In the genomic region with DNA sequence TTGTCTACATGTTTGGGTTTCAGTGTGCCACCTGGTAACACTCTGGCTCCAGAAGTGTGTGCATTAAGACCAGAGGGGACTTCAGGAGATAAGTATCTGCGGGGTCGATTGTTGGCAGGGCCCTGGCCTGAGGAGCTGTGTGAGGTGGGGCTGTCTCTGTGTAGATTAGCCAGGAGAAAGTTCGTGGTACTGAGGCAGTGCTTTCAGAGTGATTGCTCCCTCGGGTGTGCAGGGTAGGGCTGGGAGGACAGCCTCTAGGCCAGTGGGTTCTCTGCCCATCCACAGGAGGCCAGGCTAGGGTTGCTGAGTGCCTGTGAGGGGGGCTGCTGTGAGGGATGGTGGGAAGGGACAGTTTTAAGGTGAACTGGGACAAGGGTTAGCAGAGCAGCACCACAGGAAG, we compare ENCODE assay signal across 10 mouse cellular contexts.
DNase-seq lines count a peak whose midpoint lies in the region; ATAC-seq and TF ChIP-seq lines count a peak whose summit lies in the region.
"Had no signal": no experiment of that assay in that cellular context is flagged by ENCODE, and none has a peak within 500 bp of the region (broad histone marks: within the 10 kb centered on the region; RNA-seq: fewer than 3 reads in every experiment).

No protein-coding gene starts in this region.

- H3K4me1 ChIP-seq in kidney, embryonic 14.5 days (ENCODE audit: control insufficient read depth, insufficient read depth, low read length): peaks cover 63% of the 10 kb centered on the region
- peaks cover 73% of the 10 kb centered on the region for H3K4me1 ChIP-seq in embryonic facial prominence, embryonic 10.5 days
- H3K4me1 ChIP-seq in embryonic facial prominence, embryonic 13.5 days: peaks cover 68% of the 10 kb centered on the region
- H3K4me1 ChIP-seq in limb, embryonic 14.5 days (ENCODE audit: control insufficient read depth, insufficient read depth, low read length): peaks cover 51% of the 10 kb centered on the region

- no peaks in the 10 kb centered on the region for H3K27me3 ChIP-seq in kidney, embryonic 14.5 days (ENCODE audit: control insufficient read depth, insufficient read depth, low read length)
- no peaks in the 10 kb centered on the region for H3K27me3 ChIP-seq in embryonic facial prominence, embryonic 10.5 days (replicated peaks; ENCODE audit: low read depth, poor library complexity, severe bottlenecking)
- H3K27me3 ChIP-seq in embryonic facial prominence, embryonic 13.5 days: no peaks in the 10 kb centered on the region
- no peaks in the 10 kb centered on the region for H3K27me3 ChIP-seq in limb, embryonic 14.5 days (ENCODE audit: control insufficient read depth, insufficient read depth, low read length)

- no peaks in the 10 kb centered on the region for H3K36me3 ChIP-seq in kidney, embryonic 14.5 days (ENCODE audit: control insufficient read depth, insufficient read depth, low read length)
- peaks cover 15% of the 10 kb centered on the region for H3K36me3 ChIP-seq in embryonic facial prominence, embryonic 10.5 days (replicated peaks)
- H3K36me3 ChIP-seq in embryonic facial prominence, embryonic 13.5 days: peaks cover 8% of the 10 kb centered on the region; the same call in 1 of the 2 replicates
- H3K36me3 ChIP-seq in limb, embryonic 14.5 days (ENCODE audit: control insufficient read depth, insufficient read depth, low read length): 0 out of 2 replicates have a peak, but pooled peaks cover 8% of the 10 kb centered on the region

- H3K4me3 ChIP-seq in kidney, embryonic 14.5 days (ENCODE audit: low read length): no peak overlapping the region
- no peak overlapping the region for H3K4me3 ChIP-seq in embryonic facial prominence, embryonic 10.5 days
- no peak overlapping the region for H3K4me3 ChIP-seq in embryonic facial prominence, embryonic 13.5 days
- H3K4me3 ChIP-seq in limb, embryonic 14.5 days (replicated peaks; ENCODE audit: low read length): no peak overlapping the region

- WGBS in kidney, embryonic 14.5 days: 20% methylated on average over 4 of the region's 4 CpGs
- 20% methylated on average over 4 of the region's 4 CpGs for WGBS in embryonic facial prominence, embryonic 10.5 days
- 18% methylated on average over 4 of the region's 4 CpGs for WGBS in embryonic facial prominence, embryonic 13.5 days
- 26% methylated on average over 4 of the region's 4 CpGs for WGBS in limb, embryonic 14.5 days

- no peak for TF ChIP-seq POLR2A in limb, embryonic 14.5 days (IDR thresholded peaks at IDR 0.05; ENCODE audit: borderline replicate concordance, extremely low read depth, insufficient read depth, insufficient read length)

- H3K27ac ChIP-seq in kidney, embryonic 14.5 days (ENCODE audit: low read depth, low read length): peak overlapping the region; percentile 52; the same call in 1 of the 2 replicates
- H3K27ac ChIP-seq in embryonic facial prominence, embryonic 10.5 days (replicated peaks): peak overlapping the region; percentile 61; the same call in 1 of the 2 replicates
- H3K27ac ChIP-seq in embryonic facial prominence, embryonic 13.5 days: peak overlapping the region; percentile 18; the same call in 1 of the 2 replicates
- no peak overlapping the region for H3K27ac ChIP-seq in limb, embryonic 14.5 days (replicated peaks; ENCODE audit: low read depth, low read length)

- H3K4me2 ChIP-seq in kidney, embryonic 14.5 days (replicated peaks; ENCODE audit: low read depth, low read length): no peak overlapping the region
- H3K4me2 ChIP-seq in embryonic facial prominence, embryonic 13.5 days: no peak overlapping the region
- H3K4me2 ChIP-seq in limb, embryonic 14.5 days (replicated peaks; ENCODE audit: low read depth, low read length, severe bottlenecking): 0 out of 2 replicates have a peak overlapping the region, but pooled peaks have one; percentile 0

- ATAC-seq in kidney, embryonic 14.5 days (ENCODE audit: low FRiP score, low TSS enrichment): no peak; the same call in 1 of the 2 replicates
- no peak for ATAC-seq in embryonic facial prominence, embryonic 13.5 days (ENCODE audit: insufficient number of reproducible peaks, insufficient read depth, low FRiP score, low TSS enrichment, low read depth)
- no peak for ATAC-seq in limb, embryonic 14.5 days (ENCODE audit: low FRiP score, low read depth)

- H3K9me3 ChIP-seq in kidney, embryonic 14.5 days (ENCODE audit: control insufficient read depth, low read length): no peaks in the 10 kb centered on the region
- no peaks in the 10 kb centered on the region for H3K9me3 ChIP-seq in embryonic facial prominence, embryonic 10.5 days
- no peaks in the 10 kb centered on the region for H3K9me3 ChIP-seq in embryonic facial prominence, embryonic 13.5 days
- no peaks in the 10 kb centered on the region for H3K9me3 ChIP-seq in limb, embryonic 14.5 days (ENCODE audit: control insufficient read depth, low read length)
- H3K9me3 ChIP-seq: G1E had no signal

- DNase-seq in kidney, postnatal 25 days: no peak
- no peak for DNase-seq in embryonic facial prominence, embryonic 10.5 days (ENCODE audit: low spot score)
- DNase-seq in limb, embryonic 14.5 days (ENCODE audit: low spot score): no peak
- DNase-seq in right cerebral cortex, adult 18-20 months: no peak
- DNase-seq in adrenal gland, postnatal 10 days: no peak
- DNase-seq: adrenal gland, postnatal 36 days; cerebellum, postnatal 36 days had no signal

- H3K9ac ChIP-seq in kidney, embryonic 14.5 days (ENCODE audit: low read depth, low read length): no peak overlapping the region
- H3K9ac ChIP-seq in embryonic facial prominence, embryonic 13.5 days: 0 out of 2 replicates have a peak overlapping the region, but pooled peaks have one; percentile 1
- no peak overlapping the region for H3K9ac ChIP-seq in limb, embryonic 14.5 days (ENCODE audit: low read depth, low read length, severe bottlenecking)
